Mouse (Mus musculus): ENCODE measurements at regions not wholly inside any gene's neighbourhood (a gene's known extent, or its start where the extent isn't known, plus 50 kb on each side); places are given as distances from the start of the nearest gene placed in this dataset.

DNA sequence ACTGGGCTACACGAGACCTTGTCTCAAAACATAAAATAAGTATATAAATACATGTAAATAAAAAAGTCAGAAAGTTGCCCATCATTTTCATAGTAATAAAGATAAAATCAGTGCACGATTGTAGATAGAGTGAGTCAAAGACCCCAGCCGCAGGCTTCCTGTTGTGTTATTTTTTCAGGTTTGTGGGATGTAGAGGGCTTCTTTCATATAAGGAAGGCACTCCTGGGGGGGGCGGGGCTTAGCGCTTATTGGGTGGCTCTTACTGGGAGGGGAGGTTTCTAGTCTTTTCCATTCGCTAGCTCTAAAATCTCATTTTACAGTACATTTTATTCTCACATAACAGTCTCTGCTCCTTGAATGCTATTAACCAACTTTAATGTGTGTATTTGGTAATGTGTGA is 198.8 kb upstream of the Cxcr4 start:
- Histone ChIP-seq H3K4me1 (no peaks in the 10 kb centered on the region), H3K27ac (no peak overlapping the region), H3K4me3 (no peak overlapping the region), H3K27me3 (peaks cover 4% of the 10 kb centered on the region; the same call in 1 of the 2 replicates), H3K9ac (no peak overlapping the region), H3K9me3 (no peaks in the 10 kb centered on the region), H3K4me2 (replicated peaks) (no peak overlapping the region), H3K36me3 (no peaks in the 10 kb centered on the region)
- WGBS, result 80% methylated on average over 6 of the region's 6 CpGs
- ATAC-seq (ENCODE audit: low FRiP score, low read depth), result no peak

- WGBS, result 63% methylated on average over 3 of the region's 3 CpGs
- no peaks in the 10 kb centered on the region for H3K4me1 ChIP-seq
- H3K27ac ChIP-seq, result no peak overlapping the region
- H3K36me3 ChIP-seq, result no peaks in the 10 kb centered on the region
- no peaks in the 10 kb centered on the region for H3K9me3 ChIP-seq
- ATAC-seq (ENCODE audit: low FRiP score, low read depth), result no peak
- peaks cover 4% of the 10 kb centered on the region; the same call in 1 of the 2 replicates for H3K27me3 ChIP-seq
- no peak overlapping the region for H3K9ac ChIP-seq
- no peak overlapping the region for H3K4me2 ChIP-seq (replicated peaks)
- no peak overlapping the region for H3K4me3 ChIP-seq
Measured at GRCm38 (mm10) chr1:128789567-128790335, 197.7 kb upstream of the Cxcr4 start.

DNA sequence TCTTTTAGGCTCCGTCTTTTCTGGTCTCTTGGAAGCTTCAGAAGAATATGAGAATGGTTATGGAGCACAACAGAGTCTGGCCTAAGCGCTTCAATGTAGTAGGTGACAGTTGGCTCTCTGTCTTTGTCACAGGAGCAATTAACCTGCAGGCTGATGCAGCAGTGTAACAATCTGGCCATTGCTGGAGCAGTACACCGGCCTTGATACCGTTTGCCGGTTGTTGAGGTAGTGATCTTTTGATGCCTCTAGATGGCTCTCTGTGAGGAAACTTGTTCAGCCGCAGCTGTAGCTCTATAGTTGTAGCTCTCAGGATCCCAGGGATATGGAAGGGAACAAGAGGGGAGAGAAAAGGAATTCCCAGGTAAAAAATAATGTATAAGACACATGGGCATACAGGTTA is 196.1 kb upstream of the Cxcr4 start:
- no peaks in the 10 kb centered on the region for H3K36me3 ChIP-seq
- H3K9ac ChIP-seq, result no peak overlapping the region
- peaks cover 4% of the 10 kb centered on the region; the same call in 1 of the 2 replicates for H3K27me3 ChIP-seq
- H3K4me2 ChIP-seq (replicated peaks), result no peak overlapping the region
- no peak overlapping the region for H3K27ac ChIP-seq
- H3K4me3 ChIP-seq, result no peak overlapping the region
- no peaks in the 10 kb centered on the region for H3K4me1 ChIP-seq
- 55% methylated on average over 6 of the region's 6 CpGs for WGBS
- no peaks in the 10 kb centered on the region for H3K9me3 ChIP-seq
- no peak for ATAC-seq (ENCODE audit: low FRiP score, low read depth)

DNA sequence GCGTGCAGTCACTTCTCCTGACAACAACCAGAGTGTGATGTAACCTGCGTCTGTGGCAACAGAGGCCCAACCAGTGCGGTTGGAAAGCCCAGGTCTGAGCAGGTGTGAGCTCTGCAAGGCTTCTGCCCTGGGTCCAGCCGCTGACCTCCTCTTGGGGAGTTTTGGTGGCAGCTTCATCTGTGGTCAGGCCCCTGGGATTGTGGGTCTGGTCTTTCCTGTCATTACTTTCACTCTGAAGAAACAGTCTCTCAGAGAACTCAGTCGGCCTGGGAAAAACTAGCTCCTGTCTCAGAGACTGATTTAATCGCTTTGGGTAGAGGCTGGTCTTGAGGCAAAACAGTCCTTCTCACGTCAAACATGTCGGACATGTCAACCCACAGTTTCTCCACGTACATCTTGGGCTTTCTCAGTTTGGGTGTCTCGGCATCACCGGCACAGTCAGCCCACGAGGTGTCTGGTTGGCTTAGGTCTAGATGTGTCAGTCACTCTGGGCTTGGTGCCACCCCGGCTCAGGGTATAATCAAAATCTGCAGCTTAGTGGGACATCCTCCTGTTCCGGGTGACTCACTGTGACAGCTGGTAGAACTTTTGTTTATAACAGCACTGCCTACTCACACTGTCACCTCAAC is 195.0 kb upstream of the Cxcr4 start:
- no peak for ATAC-seq (ENCODE audit: low FRiP score, low read depth)
- Histone ChIP-seq H3K27ac (no peak overlapping the region), H3K4me1 (no peaks in the 10 kb centered on the region), H3K4me3 (no peak overlapping the region), H3K9ac (no peak overlapping the region), H3K4me2 (replicated peaks) (no peak overlapping the region), H3K27me3 (no peaks in the 10 kb centered on the region), H3K36me3 (no peaks in the 10 kb centered on the region), H3K9me3 (no peaks in the 10 kb centered on the region)
- WGBS, result 85% methylated on average over 14 of the region's 14 CpGs

- Histone ChIP-seq H3K9ac (no peak overlapping the region), H3K4me2 (replicated peaks) (no peak overlapping the region), H3K4me1 (no peaks in the 10 kb centered on the region), H3K4me3 (no peak overlapping the region), H3K27me3 (no peaks in the 10 kb centered on the region), H3K9me3 (no peaks in the 10 kb centered on the region), H3K27ac (no peak overlapping the region), H3K36me3 (no peaks in the 10 kb centered on the region)
- WGBS, result 63% methylated on average over 2 of the region's 2 CpGs
- ATAC-seq (ENCODE audit: low FRiP score, low read depth), result no peak
Measured at GRCm38 (mm10) chr1:128782286-128782685, 190.2 kb upstream of the Cxcr4 start.

GRCm38 (mm10) chr1:128781871-128782270 is 189.8 kb upstream of the Cxcr4 start:
- Histone ChIP-seq H3K4me1 (no peaks in the 10 kb centered on the region), H3K36me3 (no peaks in the 10 kb centered on the region), H3K27me3 (no peaks in the 10 kb centered on the region), H3K9ac (no peak overlapping the region), H3K27ac (no peak overlapping the region), H3K4me3 (no peak overlapping the region), H3K4me2 (replicated peaks) (no peak overlapping the region), H3K9me3 (no peaks in the 10 kb centered on the region)
- ATAC-seq (ENCODE audit: low FRiP score, low read depth), result no peak
- WGBS, result 73% methylated on average over 7 of the region's 7 CpGs

GRCm38 (mm10) chr1:128781311-128781710 is 189.2 kb upstream of the Cxcr4 start:
- WGBS, result 89% methylated on average over 4 of the region's 4 CpGs
- ATAC-seq (ENCODE audit: low FRiP score, low read depth), result no peak
- no peak overlapping the region for H3K4me2 ChIP-seq (replicated peaks)
- H3K27ac ChIP-seq, result no peak overlapping the region
- H3K9ac ChIP-seq, result no peak overlapping the region
- H3K9me3 ChIP-seq, result no peaks in the 10 kb centered on the region
- no peaks in the 10 kb centered on the region for H3K27me3 ChIP-seq
- no peak overlapping the region for H3K4me3 ChIP-seq
- no peaks in the 10 kb centered on the region for H3K4me1 ChIP-seq
- no peaks in the 10 kb centered on the region for H3K36me3 ChIP-seq

- H3K27ac ChIP-seq, result no peak overlapping the region
- H3K4me2 ChIP-seq (replicated peaks), result no peak overlapping the region
- no peak overlapping the region for H3K9ac ChIP-seq
- ATAC-seq (ENCODE audit: low FRiP score, low read depth), result no peak
- H3K4me3 ChIP-seq, result no peak overlapping the region
- H3K4me1 ChIP-seq, result no peaks in the 10 kb centered on the region
- H3K27me3 ChIP-seq, result no peaks in the 10 kb centered on the region
- 70% methylated on average over 5 of the region's 5 CpGs for WGBS
- no peaks in the 10 kb centered on the region for H3K9me3 ChIP-seq
- H3K36me3 ChIP-seq, result no peaks in the 10 kb centered on the region
Measured at GRCm38 (mm10) chr1:128779586-128780158, 187.6 kb upstream of the Cxcr4 start.

GRCm38 (mm10) chr1:128772440-128772839 is 180.3 kb upstream of the Cxcr4 start:
- Histone ChIP-seq H3K9ac (no peak overlapping the region), H3K27me3 (no peaks in the 10 kb centered on the region), H3K9me3 (no peaks in the 10 kb centered on the region), H3K4me1 (no peaks in the 10 kb centered on the region), H3K4me3 (no peak overlapping the region), H3K27ac (no peak overlapping the region), H3K4me2 (replicated peaks) (no peak overlapping the region), H3K36me3 (no peaks in the 10 kb centered on the region)
- 80% methylated on average over 3 of the region's 3 CpGs for WGBS
- ATAC-seq (ENCODE audit: low FRiP score, low read depth), result no peak

DNA sequence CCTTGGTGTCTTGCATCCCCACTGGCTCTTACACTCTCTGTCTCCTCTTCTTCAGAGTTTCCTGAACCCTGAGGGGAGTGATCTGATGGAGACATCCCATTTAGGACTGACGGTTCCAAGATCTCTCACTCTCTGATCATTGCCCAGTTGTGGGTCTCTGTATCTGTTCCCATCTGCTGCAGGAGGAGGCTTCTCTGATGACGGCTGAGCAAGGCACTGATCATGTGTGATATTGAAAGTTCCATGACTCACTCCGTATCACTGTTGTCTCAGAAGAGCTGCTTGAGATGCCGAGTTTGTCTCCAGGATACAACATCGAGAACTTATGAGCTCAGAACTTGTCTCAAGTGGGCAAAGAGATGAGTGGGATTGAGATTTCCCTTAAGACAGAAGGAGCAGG is 178.7 kb upstream of the Cxcr4 start:
- no peak overlapping the region for H3K4me2 ChIP-seq (replicated peaks)

DNA sequence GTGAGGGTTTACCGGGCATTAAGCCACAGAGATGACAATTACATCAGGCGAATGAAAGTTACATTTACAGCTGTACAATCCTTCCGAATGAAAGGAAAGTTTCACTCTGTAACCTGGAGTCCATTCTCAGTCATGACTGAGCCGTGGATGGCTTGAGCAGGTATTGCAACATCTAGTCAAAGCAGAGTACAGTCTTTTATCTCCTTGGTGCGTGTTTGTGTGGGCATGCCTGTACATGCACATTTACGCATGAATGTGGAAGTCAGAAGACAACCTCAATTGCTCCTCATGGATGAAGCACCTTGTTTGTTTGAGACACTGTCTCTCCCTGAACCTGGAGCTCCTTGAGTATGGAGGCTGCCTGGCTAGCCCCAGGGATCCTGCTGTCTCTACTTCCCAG is 175.9 kb upstream of the Cxcr4 start:
- Histone ChIP-seq H3K9me3 (no peaks in the 10 kb centered on the region), H3K9ac (no peak overlapping the region), H3K27ac (no peak overlapping the region), H3K27me3 (no peaks in the 10 kb centered on the region), H3K4me1 (no peaks in the 10 kb centered on the region), H3K4me2 (replicated peaks) (no peak overlapping the region), H3K36me3 (no peaks in the 10 kb centered on the region), H3K4me3 (no peak overlapping the region)
- no peak for ATAC-seq (ENCODE audit: low FRiP score, low read depth)
- 89% methylated on average over 6 of the region's 6 CpGs for WGBS

More for the DNA sequence above, 178.7 kb upstream of the Cxcr4 start:
- no peak for ATAC-seq (ENCODE audit: low FRiP score, low read depth)
- WGBS, result 86% methylated on average over 5 of the region's 5 CpGs
- no peaks in the 10 kb centered on the region for H3K36me3 ChIP-seq
- H3K9me3 ChIP-seq, result no peaks in the 10 kb centered on the region
- H3K9ac ChIP-seq, result no peak overlapping the region
- H3K27me3 ChIP-seq, result no peaks in the 10 kb centered on the region
- no peak overlapping the region for H3K4me3 ChIP-seq
- no peak overlapping the region for H3K27ac ChIP-seq
- no peaks in the 10 kb centered on the region for H3K4me1 ChIP-seq

GRCm38 (mm10) chr1:128767415-128767814 is 175.3 kb upstream of the Cxcr4 start:
- no peak for ATAC-seq (ENCODE audit: low FRiP score, low read depth)
- H3K4me1 ChIP-seq, result no peaks in the 10 kb centered on the region
- no peak overlapping the region for H3K4me3 ChIP-seq
- H3K9ac ChIP-seq, result no peak overlapping the region
- no peaks in the 10 kb centered on the region for H3K36me3 ChIP-seq
- no peaks in the 10 kb centered on the region for H3K9me3 ChIP-seq
- 87% methylated on average over 3 of the region's 3 CpGs for WGBS
- H3K27ac ChIP-seq, result no peak overlapping the region
- no peaks in the 10 kb centered on the region for H3K27me3 ChIP-seq
- no peak overlapping the region for H3K4me2 ChIP-seq (replicated peaks)
